Mouse (Mus musculus) limb, embryonic 11.5 days (tissue): ENCODE results near the gene Rcan2. TPM values are rescaled to one million over a fixed set of nuclear protein-coding genes. Genes with fewer than 3 reads are reported as not detected.

Experiments
- ATAC-seq: fragments of 200-750 bp; cut with Nextera tagmentation; 2 replicates; pipeline ENCODE4 v1.8.0; 2017; ENCODE audit warnings: low read depth; ENCODE audit not compliant: insufficient number of reproducible peaks, low FRiP score, low TSS enrichment
- DNase-seq: peaks from one replicate; pipeline ENCODE4 v3.0.0-alpha.2; 2015; ENCODE audit warnings: low spot score
- H3K27ac ChIP-seq: fragments of 300-500 bp; sonication (generic); replicated peaks from 2 replicates; pipeline ENCODE4 v1.5.1; 2014; ENCODE audit warnings: low read depth, mild to moderate bottlenecking, low read length
- H3K27me3 ChIP-seq: fragments of 300-500 bp; sonication (generic); 2 replicates; pipeline ENCODE4 v1.6.1; 2014; ENCODE audit warnings: mild to moderate bottlenecking, low read length, mixed read lengths; ENCODE audit not compliant: control insufficient read depth, insufficient read depth
- H3K36me3 ChIP-seq: fragments of 300-500 bp; sonication (generic); 2 replicates; pipeline ENCODE4 v1.6.1; 2014; ENCODE audit warnings: mild to moderate bottlenecking, low read length, moderate library complexity, mixed read lengths; ENCODE audit not compliant: control insufficient read depth, insufficient read depth
- H3K4me1 ChIP-seq: fragments of 300-500 bp; sonication (generic); 2 replicates; pipeline ENCODE4 v1.6.1; 2014; ENCODE audit warnings: low read length, mixed read lengths; ENCODE audit not compliant: control insufficient read depth, insufficient read depth
- H3K4me2 ChIP-seq: fragments of 300-500 bp; sonication (generic); 2 replicates; pipeline ENCODE4 v1.6.1; 2014; ENCODE audit warnings: low read depth, mild to moderate bottlenecking, moderate library complexity; ENCODE audit not compliant: severe bottlenecking
- H3K4me3 ChIP-seq: fragments of 300-500 bp; sonication (generic); 2 replicates; pipeline ENCODE4 v1.5.1; 2014; ENCODE audit warnings: low read depth, low read length
- H3K9ac ChIP-seq: fragments of 300-500 bp; sonication (generic); 2 replicates; pipeline ENCODE4 v1.6.1; 2014; ENCODE audit warnings: mild to moderate bottlenecking, low read length
- H3K9me3 ChIP-seq: fragments of 300-500 bp; sonication (generic); 2 replicates; pipeline ENCODE4 v1.6.1; 2016; ENCODE audit warnings: low read length; ENCODE audit not compliant: control insufficient read depth
- WGBS: fragments of 180-500 bp; shearing (Covaris S2); extraction: QIAGEN DNeasy Blood & Tissue Kit; methylation state at CpG from one replicate; pipeline ENCODE4 v1.1.7; 2014; 5-methylcytosine and 5-hydroxymethylcytosine counted together
- polyA plus RNA-seq: library from polyadenylated mRNA; unstranded; fragments of >200 nt; fragmentation: Nextera tagmentation; extraction: Ambion mirVana; gene quantifications from 2 replicates; pipeline ENCODE4 v1.2.1, GENCODE M21; 2014

The Rcan2 gene
- polyA plus RNA-seq, 1 experiment from 2014 or later: 1.7 TPM

DNA sequence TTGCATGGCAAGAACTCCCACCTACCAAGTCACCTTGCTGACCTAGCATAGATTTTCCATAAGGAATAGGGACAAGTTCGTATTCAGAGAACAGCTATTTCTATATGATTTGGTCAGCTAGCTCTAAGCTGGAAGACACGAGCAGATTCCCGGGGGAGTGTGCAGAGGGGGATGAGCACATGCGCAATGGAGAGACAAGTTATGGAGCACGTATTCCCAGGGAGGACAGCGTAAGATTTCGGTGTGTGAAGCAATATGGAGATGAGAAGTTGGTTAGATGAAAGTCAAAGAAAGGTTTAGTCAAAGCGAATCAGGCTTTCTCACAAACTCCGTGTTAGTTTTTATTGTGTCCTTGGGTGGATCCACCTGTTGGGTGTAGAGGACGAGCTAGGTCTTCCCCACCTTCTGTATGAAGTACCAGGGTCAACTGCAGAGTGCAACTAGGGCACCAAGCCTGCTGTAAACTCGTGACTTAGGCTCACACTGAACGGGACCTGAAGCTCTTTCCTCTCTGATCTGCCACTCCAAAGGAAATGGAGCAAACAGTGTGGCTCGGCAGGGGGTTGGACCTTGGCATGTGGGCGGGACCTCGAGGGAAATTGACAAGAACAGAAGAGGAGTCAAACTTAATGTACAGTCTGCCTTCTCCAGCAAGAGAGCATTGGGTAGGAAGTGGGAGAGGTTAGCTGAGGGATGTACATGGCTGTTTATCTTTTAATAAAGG, 31.4 kb downstream of the Rcan2 start:
- Histone ChIP-seq H3K4me1 (no peaks in the 10 kb centered on the region), H3K9ac (no peak overlapping the region), H3K27me3 (no peaks in the 10 kb centered on the region), H3K9me3 (no peaks in the 10 kb centered on the region), H3K27ac (no peak overlapping the region), H3K36me3 (no peaks in the 10 kb centered on the region), H3K4me2 (no peak overlapping the region), H3K4me3 (no peak overlapping the region)
- ATAC-seq (no peak), DNase-seq (no peak)
- WGBS: 75% methylated on average over 15 of the region's 15 CpGs

DNA sequence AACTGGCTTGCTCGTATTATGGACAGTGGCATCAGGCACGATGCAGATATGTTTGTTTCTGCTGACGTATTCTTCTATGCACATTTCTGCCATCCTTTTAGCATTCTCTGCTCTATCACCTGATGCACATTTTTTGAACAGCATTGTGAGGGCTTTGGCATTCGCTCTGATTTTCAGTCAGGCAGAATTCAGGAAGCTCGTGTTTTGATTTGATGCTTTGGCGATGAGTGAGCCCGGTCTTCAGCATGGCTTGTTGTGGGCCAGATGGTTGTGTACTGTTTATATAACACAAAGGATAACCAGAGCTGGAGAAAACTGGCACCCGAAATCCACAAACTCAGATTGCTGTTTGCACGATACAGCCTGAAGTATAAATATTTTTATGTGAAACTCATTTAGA, 39.1 kb downstream of the Rcan2 start:
- 91% methylated on average over 9 of the region's 9 CpGs for WGBS
- H3K36me3 ChIP-seq: no peaks in the 10 kb centered on the region
- no peak for ATAC-seq
- no peak overlapping the region for H3K9ac ChIP-seq
- H3K4me3 ChIP-seq: no peak overlapping the region
- no peak overlapping the region for H3K27ac ChIP-seq
- no peaks in the 10 kb centered on the region for H3K4me1 ChIP-seq
- H3K27me3 ChIP-seq: no peaks in the 10 kb centered on the region
- no peaks in the 10 kb centered on the region; the same call in 1 of the 2 replicates for H3K9me3 ChIP-seq
- H3K4me2 ChIP-seq: no peak overlapping the region
- no peak for DNase-seq

DNA sequence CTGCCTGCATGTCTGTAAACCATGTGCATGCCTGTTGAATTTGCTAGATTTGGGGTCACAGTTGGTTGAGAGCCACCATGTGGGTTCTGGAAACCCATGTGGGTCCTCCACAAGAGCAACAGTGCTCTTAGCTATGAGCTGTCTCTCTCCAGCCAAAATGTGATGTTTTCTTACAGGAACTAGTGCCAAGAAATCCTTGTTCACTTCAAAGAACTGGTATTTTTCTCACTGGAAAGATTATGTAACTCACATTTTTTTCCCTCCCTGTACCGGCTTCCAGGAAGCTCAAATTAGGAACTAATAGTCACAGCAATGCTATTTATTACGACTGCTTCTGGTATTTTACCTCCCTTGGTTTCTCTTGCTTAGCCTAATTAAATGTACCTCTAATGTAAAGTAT, 45.6 kb downstream of the Rcan2 start:
- Histone ChIP-seq H3K4me3 (no peak overlapping the region), H3K4me2 (no peak overlapping the region)

DNA sequence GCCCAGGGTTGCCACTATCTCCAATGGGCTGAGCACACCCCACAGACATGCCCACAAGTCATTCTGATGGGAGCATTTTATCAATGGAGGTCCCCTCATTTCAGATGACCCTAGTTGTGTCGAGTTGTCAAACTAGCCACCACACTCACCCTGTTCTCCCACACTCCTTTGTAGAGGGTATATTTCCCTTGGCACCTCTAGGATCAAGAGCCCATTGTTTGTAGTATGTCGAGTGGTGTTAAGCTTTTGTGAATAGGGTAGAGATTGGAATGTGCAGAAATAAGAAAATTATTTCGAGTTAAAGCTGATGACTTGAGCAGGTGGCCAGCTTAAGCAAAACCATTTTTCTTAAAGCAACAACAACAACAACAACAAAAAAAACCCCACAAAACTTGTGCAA, 47.8 kb downstream of the Rcan2 start:
- Histone ChIP-seq H3K4me2 (no peak overlapping the region), H3K9me3 (no peaks in the 10 kb centered on the region), H3K4me1 (no peaks in the 10 kb centered on the region), H3K9ac (no peak overlapping the region), H3K36me3 (no peaks in the 10 kb centered on the region), H3K27ac (no peak overlapping the region), H3K27me3 (no peaks in the 10 kb centered on the region), H3K4me3 (no peak overlapping the region)
- DNase-seq: no peak
- WGBS: 87% methylated on average over 3 of the region's 3 CpGs
- no peak for ATAC-seq

More for the DNA sequence above, 45.6 kb downstream of the Rcan2 start:
- WGBS: 84% methylated on average over 2 of the region's 2 CpGs
- H3K4me1 ChIP-seq: no peaks in the 10 kb centered on the region
- H3K9me3 ChIP-seq: no peaks in the 10 kb centered on the region
- H3K36me3 ChIP-seq: no peaks in the 10 kb centered on the region
- DNase-seq (no peak), ATAC-seq (no peak)
- H3K9ac ChIP-seq: no peak overlapping the region
- H3K27me3 ChIP-seq: no peaks in the 10 kb centered on the region
- no peak overlapping the region for H3K27ac ChIP-seq

- ATAC-seq (no peak), DNase-seq (no peak)
- H3K9ac ChIP-seq: no peak overlapping the region
- no peaks in the 10 kb centered on the region for H3K27me3 ChIP-seq
- WGBS: 80% methylated on average over 5 of the region's 5 CpGs
- no peaks in the 10 kb centered on the region for H3K4me1 ChIP-seq
- H3K27ac ChIP-seq: no peak overlapping the region
- H3K36me3 ChIP-seq: no peaks in the 10 kb centered on the region
- H3K4me3 ChIP-seq: no peak overlapping the region
- H3K4me2 ChIP-seq: no peak overlapping the region
- H3K9me3 ChIP-seq: no peaks in the 10 kb centered on the region
Measured at GRCm38 (mm10) chr17:43855132-43855531, 54.0 kb downstream of the Rcan2 start.

DNA sequence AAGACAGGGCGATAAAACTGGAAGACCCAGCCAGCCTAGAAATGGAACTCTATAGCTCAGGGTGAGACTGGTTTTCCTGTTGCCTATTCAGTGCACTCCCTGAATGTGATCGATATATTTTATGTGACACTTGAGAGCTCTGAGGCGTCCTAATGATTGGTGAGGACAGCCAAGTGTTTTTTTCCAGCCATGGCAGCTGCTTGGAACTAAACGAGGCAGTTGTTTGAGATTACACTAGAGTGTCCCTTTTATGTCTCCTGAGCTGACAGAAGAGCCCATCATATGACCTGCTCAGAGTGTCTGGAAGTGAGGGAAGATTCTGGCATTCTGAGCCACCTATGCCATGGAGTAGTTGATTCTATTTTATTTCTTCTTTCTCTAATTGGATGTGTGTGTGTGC, 54.9 kb downstream of the Rcan2 start:
- no peaks in the 10 kb centered on the region for H3K9me3 ChIP-seq
- ATAC-seq (no peak), DNase-seq (no peak)
- H3K36me3 ChIP-seq: no peaks in the 10 kb centered on the region
- H3K4me2 ChIP-seq: no peak overlapping the region
- no peak overlapping the region for H3K4me3 ChIP-seq
- H3K27ac ChIP-seq: no peak overlapping the region
- H3K27me3 ChIP-seq: no peaks in the 10 kb centered on the region
- 56% methylated on average over 4 of the region's 4 CpGs for WGBS
- H3K9ac ChIP-seq: no peak overlapping the region
- no peaks in the 10 kb centered on the region for H3K4me1 ChIP-seq

- Histone ChIP-seq H3K4me3 (no peak overlapping the region), H3K9me3 (no peaks in the 10 kb centered on the region), H3K36me3 (no peaks in the 10 kb centered on the region), H3K27me3 (no peaks in the 10 kb centered on the region), H3K9ac (no peak overlapping the region), H3K4me2 (no peak overlapping the region), H3K27ac (no peak overlapping the region), H3K4me1 (no peaks in the 10 kb centered on the region)
- DNase-seq: no peak
- ATAC-seq: no peak
- 86% methylated on average over 9 of the region's 9 CpGs for WGBS
Measured at GRCm38 (mm10) chr17:43868808-43869207, 67.7 kb downstream of the Rcan2 start.

DNA sequence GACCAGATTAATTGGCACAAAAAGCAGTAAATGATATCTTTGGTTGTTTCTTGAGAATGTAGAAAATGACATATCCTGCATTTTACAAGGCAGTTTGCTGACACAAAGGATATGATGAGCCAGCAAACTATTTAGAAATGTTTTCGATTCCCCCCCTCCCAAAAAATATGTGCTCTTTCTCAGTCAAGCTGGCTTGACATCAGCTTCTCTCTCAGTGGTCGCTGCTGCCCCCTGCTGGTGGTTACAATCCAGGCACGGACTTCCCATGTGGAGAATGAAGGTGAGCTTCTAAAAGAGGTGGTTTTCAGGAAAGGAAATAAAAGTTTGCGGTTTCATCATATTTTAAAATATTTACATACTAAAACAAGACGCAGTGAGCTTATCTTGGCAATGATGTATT, 68.5 kb downstream of the Rcan2 start:
- H3K9me3 ChIP-seq: no peaks in the 10 kb centered on the region
- H3K4me3 ChIP-seq: no peak overlapping the region
- H3K4me1 ChIP-seq: no peaks in the 10 kb centered on the region
- DNase-seq: peak; percentile 88
- no peak for ATAC-seq
- H3K27me3 ChIP-seq: no peaks in the 10 kb centered on the region
- no peak overlapping the region for H3K4me2 ChIP-seq
- H3K9ac ChIP-seq: no peak overlapping the region
- H3K27ac ChIP-seq: no peak overlapping the region
- 23% methylated on average over 5 of the region's 5 CpGs for WGBS
- H3K36me3 ChIP-seq: no peaks in the 10 kb centered on the region

DNA sequence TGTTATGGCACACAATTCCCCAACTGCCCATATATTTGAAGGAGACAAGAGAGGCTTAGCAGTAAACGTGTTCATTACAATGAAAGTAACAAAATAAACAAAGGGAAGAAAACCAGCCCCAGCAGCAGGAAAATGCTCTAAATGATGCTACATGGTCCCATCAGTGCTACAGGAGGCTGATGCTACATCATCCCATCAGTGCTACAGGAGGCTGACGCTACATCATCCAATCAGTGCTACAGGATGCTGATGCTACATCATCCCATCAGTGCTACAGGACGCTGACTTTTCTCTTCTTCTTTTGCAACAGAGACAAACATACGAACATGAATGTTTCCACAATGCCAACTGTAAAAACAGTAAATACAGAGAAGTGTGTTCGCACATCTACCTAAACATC, 73.3 kb downstream of the Rcan2 start:
- Histone ChIP-seq H3K4me3 (no peak overlapping the region), H3K4me1 (no peaks in the 10 kb centered on the region), H3K27ac (no peak overlapping the region), H3K9ac (no peak overlapping the region), H3K27me3 (no peaks in the 10 kb centered on the region), H3K4me2 (no peak overlapping the region), H3K9me3 (no peaks in the 10 kb centered on the region), H3K36me3 (no peaks in the 10 kb centered on the region)
- 85% methylated on average over 5 of the region's 5 CpGs for WGBS
- no peak for ATAC-seq
- DNase-seq: no peak
